Mouse (Mus musculus): Measurements from ENCODE around the gene Htr2b.
A peak's percentile ranks its signal among the peaks of the same experiment; 100 is the strongest.

Htr2b gene

DNA sequence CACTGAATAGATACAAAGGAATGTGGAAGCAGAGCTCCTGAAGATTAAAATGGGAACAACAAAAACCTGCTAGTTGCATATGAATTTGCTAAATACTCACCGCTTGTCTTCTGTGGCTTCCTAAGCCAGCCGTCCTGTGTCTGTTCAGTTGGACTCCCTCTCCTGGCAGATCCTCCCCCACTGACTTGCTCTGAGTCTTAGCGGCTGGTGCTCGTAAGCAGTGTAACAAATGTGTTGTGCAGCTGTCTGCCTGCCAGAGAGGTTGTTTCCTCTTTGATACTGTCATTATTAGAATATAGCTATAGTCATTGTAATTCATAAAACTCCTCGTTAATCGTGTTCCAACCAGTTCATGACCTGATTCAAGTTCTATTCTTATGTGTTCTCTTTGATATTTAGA lies at the start of gene Htr2b:
Htr2b (minus strand) TSS at position 192 of the 400 bp plus-strand sequence.
- peak; percentile 71 to 72 for DNase-seq (ENCODE audit: low spot score in 2 of 2)

DNA sequence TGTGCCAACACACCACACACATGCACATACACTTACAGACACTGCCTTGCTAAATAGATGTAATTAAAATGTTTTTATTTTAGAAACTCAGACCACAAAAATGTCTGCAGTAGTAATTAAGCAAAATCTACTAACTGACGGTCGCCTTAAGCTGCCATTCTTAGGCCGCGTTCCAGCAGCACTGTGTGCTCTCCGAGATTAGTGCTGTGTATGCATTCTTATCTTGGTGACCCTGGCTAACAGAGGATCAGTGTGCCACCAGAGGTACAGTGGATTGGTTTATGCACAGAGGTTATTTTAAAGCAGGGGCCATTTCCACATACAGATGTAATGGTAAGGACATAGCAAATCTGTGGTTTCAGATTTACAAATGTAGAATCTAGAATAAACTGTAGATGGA lies 49.3 kb upstream of the Htr2b start:
- DNase-seq (ENCODE audit: low spot score in 2 of 2): no peak

DNA sequence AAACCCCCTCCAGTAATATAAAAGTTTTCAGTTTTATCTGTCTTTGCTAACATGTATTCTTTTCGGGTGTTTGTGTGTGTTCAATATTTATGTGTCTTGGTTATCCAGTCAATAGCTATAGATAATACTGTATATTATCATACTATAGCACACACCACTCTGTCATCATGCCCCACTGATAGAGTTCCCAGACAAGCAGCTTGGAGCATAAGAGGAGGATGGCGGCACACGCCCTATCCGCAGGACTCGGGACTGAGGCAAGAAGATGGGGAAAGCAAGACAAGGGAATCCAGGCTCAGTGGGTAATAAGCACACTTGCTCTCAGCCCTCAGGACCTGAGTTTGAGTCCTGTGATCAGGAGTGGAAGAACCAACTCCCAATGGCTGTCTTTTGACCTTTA lies 48.7 kb upstream of the Htr2b start:
- DNase-seq (ENCODE audit: low spot score in 2 of 2): no peak

DNA sequence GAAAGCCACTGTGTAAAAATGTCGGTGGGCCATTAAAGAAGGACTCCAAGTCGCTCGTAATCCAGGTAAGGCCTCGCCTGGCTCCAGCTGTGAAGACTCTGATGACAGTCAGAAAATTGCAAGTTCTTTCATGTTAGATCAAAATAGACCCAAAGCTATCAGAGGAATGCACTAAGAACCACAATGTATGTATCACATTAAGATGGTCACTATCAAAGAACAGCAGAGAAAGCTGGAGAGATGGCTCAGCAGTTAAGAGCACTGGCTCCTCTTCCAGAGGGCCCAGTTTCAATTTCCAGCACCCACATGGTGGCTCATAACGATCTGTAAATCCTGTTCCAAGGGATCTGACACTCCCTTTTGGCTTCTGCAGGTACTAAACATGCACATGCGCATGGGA lies 48.3 kb upstream of the Htr2b start:
- no peak for DNase-seq (ENCODE audit: low spot score in 2 of 2)

DNA sequence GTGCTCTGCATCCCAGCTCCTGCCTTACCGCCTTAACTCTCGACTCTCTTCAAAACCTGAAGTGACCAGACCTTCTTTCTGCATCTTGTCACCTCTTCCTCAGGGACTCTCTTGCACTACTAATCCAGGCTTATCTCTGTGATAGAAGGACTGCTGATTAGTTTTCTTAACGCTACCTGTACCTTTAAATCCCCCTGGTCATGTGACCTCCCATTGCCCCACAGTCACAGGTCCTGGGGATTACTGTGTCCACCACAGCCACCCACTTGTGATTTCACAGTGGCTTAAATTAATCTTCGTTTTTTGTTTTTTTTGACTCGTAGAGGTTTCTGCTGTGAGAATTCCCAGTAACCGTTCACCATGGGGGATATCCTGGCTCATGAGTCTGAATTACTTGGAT lies 44.8 kb upstream of the Htr2b start:
- DNase-seq (ENCODE audit: low spot score in 2 of 2): no peak

DNA sequence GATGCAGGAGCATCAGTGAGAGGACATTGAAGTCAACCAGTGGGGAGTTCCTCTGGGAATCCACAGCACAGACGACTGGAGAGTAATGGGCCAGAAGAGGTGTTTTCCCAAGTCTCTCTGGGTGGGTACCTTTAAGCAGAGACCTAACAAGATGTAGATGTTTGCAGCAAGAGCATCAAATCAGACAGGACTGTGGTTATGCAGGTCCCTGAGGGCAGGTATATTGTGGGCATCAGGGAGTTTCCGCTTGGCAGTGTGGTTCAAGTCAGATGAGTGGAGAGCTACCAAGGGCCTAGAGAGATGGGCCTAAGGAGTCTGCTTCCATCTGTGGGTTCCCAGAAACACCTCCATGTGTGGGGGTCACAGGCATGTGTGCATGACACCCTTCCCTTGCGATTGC lies 44.3 kb upstream of the Htr2b start:
- DNase-seq (ENCODE audit: low spot score in 2 of 2): no peak

DNA sequence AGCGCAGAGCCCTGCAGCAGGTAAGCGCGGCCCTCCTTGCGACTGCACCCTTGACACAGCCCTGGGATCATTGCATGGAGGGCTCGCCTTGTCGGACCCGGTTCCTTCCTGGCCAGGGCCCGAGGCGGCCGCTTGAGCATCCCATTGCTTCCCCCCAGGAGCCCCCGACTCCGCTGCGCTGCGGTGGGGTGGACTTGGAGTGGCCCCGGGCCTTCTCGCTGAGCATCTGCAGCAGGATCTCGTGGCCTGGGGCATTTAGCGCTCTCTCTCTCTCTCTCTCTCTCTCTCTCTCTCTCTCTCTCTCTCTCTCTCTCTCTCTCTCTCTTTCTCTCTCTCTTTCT lies 43.0 kb upstream of the Htr2b start:
- DNase-seq (ENCODE audit: low spot score in 2 of 2): no peak

DNA sequence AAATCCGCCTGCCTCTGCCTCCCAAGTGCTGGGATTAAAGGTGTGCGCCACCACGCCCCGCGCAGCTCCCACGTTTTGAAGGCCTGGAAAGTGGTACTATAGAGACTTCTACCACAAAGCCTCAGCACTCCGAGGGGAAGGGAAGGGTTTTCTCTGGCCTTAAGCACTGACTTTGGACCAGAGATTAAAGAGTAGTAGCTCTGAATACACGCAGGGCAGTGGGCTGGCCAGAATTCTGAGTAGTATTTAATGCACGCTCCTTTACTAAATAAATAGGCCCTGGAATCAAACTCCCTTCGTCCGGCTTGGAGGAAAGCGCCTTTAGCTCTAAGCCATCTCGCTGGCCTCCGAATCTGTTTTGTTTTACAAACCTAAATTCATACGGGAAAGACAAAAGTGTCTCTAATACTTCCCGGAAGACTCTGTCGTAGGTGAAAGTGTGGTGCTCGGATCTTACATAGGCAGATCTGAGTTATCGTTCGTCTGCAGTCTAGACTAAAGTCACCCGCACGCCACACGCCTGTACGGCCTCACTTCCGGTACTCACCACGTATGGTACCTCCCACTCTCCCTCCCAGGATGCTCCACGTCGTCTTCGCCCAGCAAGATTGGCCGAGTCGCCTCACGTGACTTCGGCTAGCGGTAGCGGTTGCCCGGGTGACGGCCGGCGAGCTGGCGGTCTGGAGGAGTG lies 42.5 kb upstream of the Htr2b start, which contains the start of gene Armc9:
Armc9 (plus strand) TSS at position 648 of the 691 bp plus-strand sequence.
- peak; percentile 98 to 99 for DNase-seq (ENCODE audit: low spot score in 2 of 2)

DNA sequence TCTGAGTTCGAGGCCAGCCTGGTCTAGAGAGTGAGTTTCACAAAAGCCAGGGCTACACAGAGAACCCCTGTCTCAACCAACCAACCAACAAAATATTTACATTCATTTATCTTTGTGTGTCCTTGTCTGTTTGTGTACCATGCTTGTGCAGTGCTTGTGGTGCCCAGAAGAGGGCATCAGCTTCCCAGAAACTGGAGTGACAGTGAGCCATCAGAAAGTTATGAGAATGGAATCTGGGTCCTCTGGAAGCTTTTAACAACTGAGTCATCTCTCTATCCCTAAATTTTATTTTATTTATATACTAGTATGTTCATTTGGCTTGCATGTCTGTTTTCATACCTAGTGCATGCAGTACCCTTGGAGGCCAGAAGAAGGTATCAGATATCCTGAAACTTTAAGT lies 40.8 kb upstream of the Htr2b start:
- no peak for DNase-seq (ENCODE audit: low spot score in 2 of 2)

DNA sequence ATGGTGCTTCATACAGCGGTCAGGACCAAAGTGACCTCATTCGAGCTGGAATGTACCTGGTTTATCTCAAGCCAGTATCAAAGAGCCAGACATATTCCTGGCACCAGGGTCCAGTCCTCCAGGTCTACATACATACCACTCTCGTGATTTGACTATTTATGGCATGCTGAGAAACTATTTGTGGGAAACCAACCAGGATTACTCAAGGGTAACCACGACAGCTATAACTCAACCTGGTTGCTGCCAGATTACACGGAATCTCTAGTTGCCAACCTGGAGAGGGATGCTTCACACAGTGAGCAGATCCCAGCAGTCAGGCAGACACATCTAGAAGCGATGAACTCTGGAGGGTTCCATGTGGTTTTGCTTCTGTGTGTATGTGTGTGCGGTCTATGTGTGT lies 39.6 kb upstream of the Htr2b start:
- DNase-seq (ENCODE audit: low spot score in 2 of 2): no peak

DNA sequence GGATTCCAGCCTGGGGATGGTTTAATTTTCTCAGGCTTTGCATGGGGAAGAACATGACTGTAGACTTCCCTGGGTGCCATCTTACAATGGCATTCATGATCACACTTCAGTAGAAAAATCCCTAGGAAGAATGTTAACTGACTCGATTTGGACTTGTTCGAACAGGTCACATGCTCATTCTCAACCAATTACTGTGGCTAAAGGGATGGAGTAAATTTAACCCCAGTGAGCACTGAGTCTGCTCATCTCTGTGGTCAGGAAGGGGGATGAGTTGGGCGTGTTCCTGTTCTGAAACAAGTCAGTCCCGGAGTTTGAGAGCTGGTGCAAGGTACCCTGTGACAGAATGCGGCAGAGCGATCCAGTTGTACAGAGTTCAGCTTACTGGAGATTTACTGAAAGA lies 39.2 kb upstream of the Htr2b start:
- DNase-seq (ENCODE audit: low spot score in 2 of 2): no peak

DNA sequence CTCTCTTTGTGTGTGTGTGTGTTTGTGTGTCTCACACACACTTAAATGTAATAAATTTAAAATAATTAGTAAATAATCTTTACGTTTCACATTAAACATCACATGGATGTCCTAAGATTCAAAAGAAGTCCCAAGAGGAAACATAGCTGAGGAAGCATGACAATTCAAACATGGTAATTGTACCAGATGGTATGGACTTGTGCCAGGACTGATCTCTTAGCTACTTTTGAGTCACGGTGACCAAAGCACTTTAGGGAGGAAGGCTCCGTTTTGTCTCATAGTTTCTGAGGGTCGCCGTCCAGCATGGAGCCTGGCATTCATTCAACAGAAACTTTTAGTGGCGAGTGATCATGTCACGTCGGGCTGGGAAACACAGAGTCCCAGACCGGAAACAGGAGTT lies 36.4 kb upstream of the Htr2b start:
- no peak for DNase-seq (ENCODE audit: low spot score in 2 of 2)

DNA sequence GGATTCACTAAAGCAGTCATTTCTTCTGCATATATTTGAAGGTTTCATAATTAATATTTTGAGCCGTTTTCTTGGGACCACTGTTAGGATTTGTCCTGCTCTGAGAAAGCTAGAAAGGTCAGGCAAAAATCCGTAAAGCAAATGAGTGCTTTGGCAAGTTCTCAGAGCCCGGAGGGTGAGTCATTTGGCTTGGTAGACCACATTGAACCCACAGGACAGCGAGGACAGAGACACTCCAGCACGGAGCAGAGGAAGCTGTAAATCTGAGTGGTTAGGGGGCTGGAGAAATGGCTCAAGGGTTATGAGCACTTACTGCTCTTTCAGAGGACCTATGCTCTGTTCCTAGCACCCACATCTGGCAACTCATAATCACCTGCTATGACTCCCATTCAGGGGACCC lies 35.8 kb upstream of the Htr2b start:
- no peak for DNase-seq (ENCODE audit: low spot score in 2 of 2)

DNA sequence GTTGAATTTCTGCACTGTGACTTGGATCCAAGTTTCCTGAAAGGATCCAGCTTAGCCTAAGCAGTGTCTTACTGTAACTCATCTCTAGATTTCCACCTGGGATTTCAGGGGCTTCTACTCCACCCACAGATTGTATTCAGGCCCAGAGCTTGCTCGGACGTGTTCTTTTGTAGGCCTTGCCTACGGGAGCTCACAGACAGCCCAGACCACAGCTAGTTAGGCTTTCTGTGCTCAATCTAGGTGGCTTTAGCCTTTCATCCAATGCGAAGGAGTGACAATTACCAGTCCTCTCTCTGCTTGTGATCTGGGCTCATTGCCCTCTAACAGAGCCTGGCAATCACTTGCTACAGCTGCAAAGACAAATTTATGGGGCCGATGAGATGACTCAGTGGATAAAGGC lies 34.5 kb upstream of the Htr2b start:
- DNase-seq (ENCODE audit: low spot score in 2 of 2): no peak

DNA sequence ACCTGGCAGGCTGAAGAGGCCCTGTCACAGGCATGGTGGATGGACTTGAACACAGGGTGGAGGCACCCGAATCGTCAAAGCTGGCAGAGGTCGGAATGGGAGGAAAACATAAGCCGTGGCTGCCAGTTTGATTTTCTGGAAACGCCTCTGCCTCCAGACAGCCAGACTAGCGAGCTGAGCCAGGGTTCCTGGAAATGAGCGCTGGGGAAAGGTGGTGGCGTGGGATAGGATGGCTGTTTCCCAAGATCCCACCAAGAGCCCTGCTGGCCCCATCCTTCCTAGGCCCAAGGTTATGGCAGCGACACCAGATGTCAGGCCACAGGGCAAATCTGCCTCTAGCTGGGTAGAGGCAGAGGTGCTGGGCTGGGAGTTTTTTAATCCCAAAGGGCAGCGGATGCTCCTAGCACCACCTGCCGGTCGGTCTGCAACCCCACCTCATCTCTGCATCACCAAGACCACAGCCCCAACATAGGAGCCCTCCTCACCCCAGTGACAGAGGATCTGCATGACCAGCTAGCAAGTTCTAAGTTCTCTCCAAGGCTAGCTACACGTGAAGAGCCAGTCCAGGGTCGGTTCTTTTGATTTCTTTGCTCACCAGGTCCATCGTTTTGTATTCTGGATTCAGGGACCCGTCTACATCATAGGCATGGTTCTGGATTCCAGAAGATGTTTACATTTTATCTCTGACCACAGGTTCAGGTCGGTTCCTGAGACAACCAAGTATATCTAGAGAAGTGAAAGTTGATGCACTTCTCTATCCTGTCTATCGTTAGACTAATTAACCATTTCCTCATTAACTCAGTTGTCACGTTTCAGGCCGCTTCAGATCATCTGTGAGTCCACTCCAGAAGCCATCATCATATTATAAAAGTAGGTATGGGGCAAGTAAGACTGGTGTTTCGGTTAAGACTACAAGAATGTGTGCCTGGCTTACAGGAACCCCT lies 32.5 kb upstream of the Htr2b start:
- DNase-seq (ENCODE audit: low spot score in 2 of 2): no peak

DNA sequence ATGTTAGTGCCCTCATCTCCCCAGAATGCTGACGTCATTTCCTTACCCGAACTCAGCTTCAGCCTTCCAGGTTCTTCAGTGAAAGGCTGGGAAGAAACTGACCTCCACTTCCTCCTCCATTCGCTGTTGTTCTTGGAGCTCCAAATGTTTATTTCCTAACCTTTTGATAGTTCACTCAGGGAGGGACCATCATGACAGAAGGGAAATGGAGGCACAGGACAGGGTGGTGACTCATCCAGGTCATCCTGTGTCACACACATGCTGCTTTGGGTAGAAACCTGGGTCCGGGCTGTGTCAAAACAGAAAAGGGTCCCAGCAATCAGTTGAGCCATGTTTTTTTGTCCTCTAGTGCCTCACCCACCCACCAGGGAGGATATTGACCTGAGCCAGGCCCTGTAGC lies 31.4 kb upstream of the Htr2b start:
- no peak for DNase-seq (ENCODE audit: low spot score in 2 of 2)

DNA sequence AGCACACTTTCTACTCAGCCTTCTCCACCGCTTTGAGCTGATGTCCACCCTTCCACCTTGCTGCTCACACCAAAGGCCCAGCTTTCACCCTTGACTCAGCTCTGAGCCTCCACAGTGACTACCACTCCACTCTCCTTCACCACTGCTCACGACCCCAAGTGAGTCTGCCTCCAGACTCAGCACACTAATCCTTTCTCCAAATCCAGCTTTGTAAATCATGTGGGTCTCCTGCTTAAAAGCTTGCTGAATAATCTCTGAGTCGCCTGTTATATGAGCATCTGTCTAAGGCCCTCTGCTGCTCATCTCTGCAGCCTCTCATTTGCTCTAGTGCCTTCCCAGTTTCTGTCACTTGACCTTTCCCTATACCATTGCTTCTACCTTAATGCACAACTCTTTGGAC lies 29.3 kb upstream of the Htr2b start:
- DNase-seq (ENCODE audit: low spot score in 2 of 2): no peak

DNA sequence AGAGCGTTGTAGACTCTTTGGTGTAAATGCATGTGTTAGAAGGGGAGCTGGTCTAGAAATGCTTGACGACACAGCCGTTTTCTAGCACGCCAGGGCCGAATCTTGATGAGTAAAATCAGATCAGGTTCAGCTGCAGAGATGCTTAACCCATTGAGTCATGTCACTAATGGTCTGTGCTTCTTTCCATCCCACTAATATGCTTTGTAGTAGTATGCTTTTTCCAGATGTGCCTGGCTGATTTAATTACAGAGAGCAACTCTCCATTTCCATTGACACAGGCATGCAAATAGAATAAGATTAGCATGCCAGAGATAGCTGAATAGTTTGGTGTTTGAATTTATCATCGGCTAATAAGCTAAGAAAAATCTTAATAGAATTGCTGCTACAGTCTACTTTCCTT lies 23.5 kb upstream of the Htr2b start:
- DNase-seq (ENCODE audit: low spot score in 2 of 2): no peak

DNA sequence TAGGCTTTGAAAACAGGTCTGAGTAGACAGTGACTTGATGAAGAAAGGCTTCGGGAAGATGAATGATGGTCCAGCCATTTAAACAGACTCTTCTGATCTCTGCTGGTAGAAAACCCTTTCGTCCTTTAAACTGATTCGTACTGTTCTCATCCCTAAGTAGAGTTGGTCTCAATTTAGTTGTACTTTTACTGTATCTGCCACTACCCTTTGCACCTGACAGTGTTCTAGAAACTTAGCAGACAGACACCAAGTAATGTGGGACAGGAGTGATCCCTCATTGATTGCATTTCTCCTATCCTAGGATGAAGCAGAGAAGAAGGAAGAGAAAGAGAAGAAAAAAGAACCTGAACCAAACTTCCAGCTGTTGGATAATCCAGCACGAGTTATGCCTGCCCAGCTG lies 21.6 kb upstream of the Htr2b start, which contains the start of gene Gm21972:
Gm21972 (plus strand) TSS at position 301 of the 400 bp plus-strand sequence.
- DNase-seq (ENCODE audit: low spot score in 2 of 2): no peak

DNA sequence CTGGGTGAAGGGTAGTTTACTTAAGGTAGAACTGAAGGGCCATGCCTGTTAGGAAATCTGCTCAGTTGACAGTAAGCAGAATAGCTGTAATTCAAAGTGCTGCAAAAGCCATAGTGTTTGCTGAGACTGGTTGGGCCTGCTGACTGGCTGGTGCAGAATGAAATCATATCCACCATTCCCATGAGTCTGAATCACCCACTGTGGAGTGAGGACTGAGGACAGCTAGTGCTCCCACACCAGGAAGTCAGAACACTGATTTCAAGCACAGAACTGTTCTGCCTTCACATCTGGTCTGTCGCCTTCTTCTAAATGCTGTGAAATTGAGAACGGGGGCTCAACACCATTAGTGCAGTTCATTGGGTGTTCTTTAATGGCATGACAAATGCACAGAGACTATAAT lies 14.3 kb upstream of the Htr2b start:
- no peak for DNase-seq (ENCODE audit: low spot score in 2 of 2)

DNA sequence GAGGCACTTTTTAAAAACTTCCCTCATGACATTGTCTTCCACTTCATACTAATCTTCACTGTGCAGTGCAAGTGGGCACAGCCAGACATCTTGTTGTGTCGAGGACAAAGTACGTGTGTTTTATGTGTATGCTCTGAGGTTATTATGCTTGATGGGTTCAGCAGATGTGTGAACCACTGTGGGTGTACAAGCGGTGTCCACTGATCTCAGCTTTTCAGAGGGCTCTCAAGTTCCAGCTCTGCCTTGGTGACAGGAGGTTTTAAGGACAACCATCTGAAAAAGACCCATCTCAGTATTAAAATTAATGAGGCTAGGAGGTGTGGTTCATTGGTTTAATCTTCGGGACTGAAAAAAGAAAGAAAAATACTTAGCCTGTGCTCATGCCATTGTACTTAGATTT lies 7.8 kb upstream of the Htr2b start:
- no peak for DNase-seq (ENCODE audit: low spot score in 2 of 2)

DNA sequence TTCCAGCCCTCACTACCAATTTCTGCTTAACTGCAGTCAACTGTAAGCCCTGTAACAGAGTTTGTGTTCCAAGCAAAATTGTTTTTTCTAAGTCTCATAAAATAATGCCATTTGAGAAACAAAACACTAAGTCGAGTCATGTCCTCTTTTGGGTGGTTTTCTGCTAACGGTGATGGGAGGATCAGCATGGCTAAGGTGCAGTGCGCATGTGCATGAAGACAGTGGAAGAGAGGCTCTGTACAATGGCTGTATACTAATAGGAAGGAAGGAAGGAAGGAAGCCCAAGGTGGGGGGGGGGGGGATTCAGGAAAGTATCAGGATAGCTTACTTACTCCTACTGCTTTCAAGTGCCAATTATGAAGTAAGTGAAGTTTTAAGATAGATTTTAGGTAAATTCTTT lies 2.4 kb upstream of the Htr2b start:
- no peak for DNase-seq (ENCODE audit: low spot score in 2 of 2)

DNA sequence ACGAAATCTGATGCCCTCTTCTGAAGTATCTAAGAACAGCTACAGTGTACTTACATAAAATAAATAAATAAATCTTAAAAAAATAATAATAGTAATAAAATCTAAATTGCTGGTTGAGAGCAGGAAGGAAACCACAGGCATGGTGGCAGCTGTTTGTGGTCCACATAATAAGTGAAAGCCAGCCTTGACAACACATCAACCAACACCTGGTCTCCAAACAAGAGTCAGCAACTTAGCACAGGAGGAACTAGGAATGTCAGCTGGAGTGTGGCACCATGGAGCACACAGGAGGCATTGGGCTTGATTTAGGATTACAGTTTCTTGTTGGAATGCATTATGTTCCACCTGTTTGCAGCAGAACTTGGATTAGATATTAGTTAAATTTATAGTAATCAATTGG lies 6.7 kb downstream of the Htr2b start:
- no peak for DNase-seq (ENCODE audit: low spot score in 2 of 2)

Data from right cerebral cortex, postnatal 10 days (tissue).